Mouse (Mus musculus): ENCODE measurements at regions not wholly inside any gene's neighbourhood (a gene's known extent, or its start where the extent isn't known, plus 50 kb on each side); places are given as distances from the start of the nearest gene placed in this dataset.

GRCm38 (mm10) chr12:8844748-8845147 is 73.6 kb downstream of the Sdc1 start:
- H3K4me1 ChIP-seq (replicated peaks), result no peaks in the 10 kb centered on the region
- no peaks in the 10 kb centered on the region for H3K27me3 ChIP-seq (replicated peaks)
- H3K4me2 ChIP-seq (replicated peaks), result no peak overlapping the region
- ATAC-seq, result no peak
- 67% methylated on average over 5 of the region's 5 CpGs for WGBS
- H3K4me3 ChIP-seq (replicated peaks), result no peak overlapping the region
- no peaks in the 10 kb centered on the region for H3K9me3 ChIP-seq
- H3K27ac ChIP-seq, result no peak overlapping the region
- no peak overlapping the region for H3K9ac ChIP-seq
- H3K36me3 ChIP-seq, result no peaks in the 10 kb centered on the region

- Histone ChIP-seq H3K36me3 (no peaks in the 10 kb centered on the region), H3K9ac (no peak overlapping the region), H3K9me3 (no peaks in the 10 kb centered on the region), H3K4me2 (replicated peaks) (no peak overlapping the region), H3K4me3 (replicated peaks) (no peak overlapping the region), H3K27ac (no peak overlapping the region), H3K27me3 (replicated peaks) (no peaks in the 10 kb centered on the region), H3K4me1 (replicated peaks) (no peaks in the 10 kb centered on the region)
- 92% methylated on average over 8 of the region's 8 CpGs for WGBS
- ATAC-seq, result no peak
These were observed 74.3 kb downstream of the Sdc1 start for GRCm38 (mm10) chr12:8845443-8845842.

GRCm38 (mm10) chr12:8846425-8847226 is 74.8 kb upstream of the Laptm4a start:
- Histone ChIP-seq H3K4me1 (replicated peaks) (no peaks in the 10 kb centered on the region), H3K4me3 (replicated peaks) (no peak overlapping the region), H3K4me2 (replicated peaks) (no peak overlapping the region), H3K9me3 (no peaks in the 10 kb centered on the region), H3K9ac (no peak overlapping the region), H3K27me3 (replicated peaks) (no peaks in the 10 kb centered on the region), H3K36me3 (no peaks in the 10 kb centered on the region), H3K27ac (no peak overlapping the region)
- ATAC-seq, result no peak
- 65% methylated on average over 16 of the region's 16 CpGs for WGBS

- H3K27ac ChIP-seq, result no peak overlapping the region
- no peaks in the 10 kb centered on the region for H3K9me3 ChIP-seq
- no peak overlapping the region for H3K4me2 ChIP-seq (replicated peaks)
- ATAC-seq, result no peak
- no peaks in the 10 kb centered on the region for H3K4me1 ChIP-seq (replicated peaks)
- H3K36me3 ChIP-seq, result no peaks in the 10 kb centered on the region
- WGBS, result 75% methylated on average over 10 of the region's 10 CpGs
- no peak overlapping the region for H3K4me3 ChIP-seq (replicated peaks)
- H3K9ac ChIP-seq, result no peak overlapping the region
- no peaks in the 10 kb centered on the region for H3K27me3 ChIP-seq (replicated peaks)
These were observed 74.1 kb upstream of the Laptm4a start for GRCm38 (mm10) chr12:8847227-8847857.

- Histone ChIP-seq H3K36me3 (no peaks in the 10 kb centered on the region), H3K9ac (no peak overlapping the region), H3K4me2 (replicated peaks) (no peak overlapping the region), H3K9me3 (no peaks in the 10 kb centered on the region), H3K27me3 (replicated peaks) (no peaks in the 10 kb centered on the region), H3K4me3 (replicated peaks) (no peak overlapping the region), H3K27ac (no peak overlapping the region), H3K4me1 (replicated peaks) (no peaks in the 10 kb centered on the region)
- WGBS, result 76% methylated on average over 8 of the region's 8 CpGs
- no peak for ATAC-seq
These were observed 73.5 kb upstream of the Laptm4a start for GRCm38 (mm10) chr12:8847858-8848383.

GRCm38 (mm10) chr12:8853858-8854257 is 67.6 kb upstream of the Laptm4a start:
- WGBS, result 79% methylated on average over 4 of the region's 4 CpGs
- no peak overlapping the region for H3K4me3 ChIP-seq (replicated peaks)
- no peak overlapping the region for H3K27ac ChIP-seq
- H3K4me2 ChIP-seq (replicated peaks), result no peak overlapping the region
- H3K9ac ChIP-seq, result no peak overlapping the region
- peaks cover 3% of the 10 kb centered on the region for H3K4me1 ChIP-seq (replicated peaks)
- no peak for ATAC-seq
- H3K36me3 ChIP-seq, result no peaks in the 10 kb centered on the region
- H3K27me3 ChIP-seq (replicated peaks), result no peaks in the 10 kb centered on the region
- H3K9me3 ChIP-seq, result no peaks in the 10 kb centered on the region

- Histone ChIP-seq H3K27ac (no peak overlapping the region), H3K4me1 (replicated peaks) (peaks cover 9% of the 10 kb centered on the region), H3K4me2 (replicated peaks) (no peak overlapping the region), H3K27me3 (replicated peaks) (no peaks in the 10 kb centered on the region), H3K9me3 (no peaks in the 10 kb centered on the region), H3K36me3 (no peaks in the 10 kb centered on the region), H3K4me3 (replicated peaks) (no peak overlapping the region), H3K9ac (no peak overlapping the region)
- no peak for ATAC-seq
- 76% methylated on average over 4 of the region's 4 CpGs for WGBS
These were observed 67.1 kb upstream of the Laptm4a start for GRCm38 (mm10) chr12:8854401-8854800.

- Histone ChIP-seq H3K9ac (no peak overlapping the region), H3K36me3 (no peaks in the 10 kb centered on the region), H3K4me2 (replicated peaks) (no peak overlapping the region), H3K4me3 (replicated peaks) (no peak overlapping the region), H3K9me3 (no peaks in the 10 kb centered on the region), H3K27ac (no peak overlapping the region), H3K27me3 (replicated peaks) (no peaks in the 10 kb centered on the region), H3K4me1 (replicated peaks) (peaks cover 16% of the 10 kb centered on the region)
- WGBS, result 59% methylated on average over 5 of the region's 5 CpGs
- ATAC-seq, result no peak
These were observed 66.3 kb upstream of the Laptm4a start for GRCm38 (mm10) chr12:8855119-8855518.

GRCm38 (mm10) chr12:8856051-8856543 is 65.4 kb upstream of the Laptm4a start:
- Histone ChIP-seq H3K36me3 (no peaks in the 10 kb centered on the region), H3K4me2 (replicated peaks) (no peak overlapping the region), H3K9me3 (no peaks in the 10 kb centered on the region), H3K4me1 (replicated peaks) (peaks cover 20% of the 10 kb centered on the region), H3K27me3 (replicated peaks) (no peaks in the 10 kb centered on the region), H3K4me3 (replicated peaks) (no peak overlapping the region), H3K27ac (no peak overlapping the region), H3K9ac (no peak overlapping the region)
- WGBS, result 40% methylated on average over 1 of the region's 1 CpGs
- ATAC-seq, result no peak

- Histone ChIP-seq H3K4me2 (replicated peaks) (no peak overlapping the region), H3K27ac (no peak overlapping the region), H3K4me3 (replicated peaks) (no peak overlapping the region), H3K9me3 (no peaks in the 10 kb centered on the region), H3K36me3 (no peaks in the 10 kb centered on the region), H3K9ac (no peak overlapping the region), H3K4me1 (replicated peaks) (peaks cover 20% of the 10 kb centered on the region), H3K27me3 (replicated peaks) (no peaks in the 10 kb centered on the region)
- no peak for ATAC-seq
- 58% methylated on average over 8 of the region's 8 CpGs for WGBS
These were observed 64.2 kb upstream of the Laptm4a start for GRCm38 (mm10) chr12:8857308-8857707.

- Histone ChIP-seq H3K9me3 (no peaks in the 10 kb centered on the region), H3K9ac (no peak overlapping the region), H3K27me3 (replicated peaks) (no peaks in the 10 kb centered on the region), H3K4me2 (replicated peaks) (no peak overlapping the region), H3K36me3 (no peaks in the 10 kb centered on the region), H3K4me1 (replicated peaks) (peaks cover 27% of the 10 kb centered on the region), H3K4me3 (replicated peaks) (no peak overlapping the region), H3K27ac (no peak overlapping the region)
- WGBS, result 72% methylated on average over 7 of the region's 7 CpGs
- ATAC-seq, result no peak
These were observed 62.7 kb upstream of the Laptm4a start for GRCm38 (mm10) chr12:8858748-8859147.

GRCm38 (mm10) chr12:8859588-8859987 is 61.9 kb upstream of the Laptm4a start:
- no peak overlapping the region for H3K4me2 ChIP-seq (replicated peaks)
- H3K9me3 ChIP-seq, result no peaks in the 10 kb centered on the region
- WGBS, result 58% methylated on average over 4 of the region's 4 CpGs
- ATAC-seq, result 0 out of 2 replicates have a peak, but pooled peaks have one; percentile 11
- no peaks in the 10 kb centered on the region for H3K27me3 ChIP-seq (replicated peaks)
- no peaks in the 10 kb centered on the region for H3K36me3 ChIP-seq
- H3K4me1 ChIP-seq (replicated peaks), result peaks cover 35% of the 10 kb centered on the region
- H3K9ac ChIP-seq, result no peak overlapping the region
- no peak overlapping the region for H3K4me3 ChIP-seq (replicated peaks)
- 0 out of 2 replicates have a peak overlapping the region, but pooled peaks have one; percentile 23 for H3K27ac ChIP-seq
